Mouse (Mus musculus) adrenal gland, postnatal 36 days (tissue): Measurements from ENCODE around the gene Zfp212. TPM values are rescaled to one million over a fixed set of nuclear protein-coding genes. Genes with fewer than 3 reads are reported as not detected.
"Not testable (repeated sequence)": the region's sequence is repeated elsewhere in the genome, so short reads cannot be mapped to it uniquely, and the experiment has no call there.

Experiments used
- DNase-seq, 2 experiments: peaks; one replicate each; pipeline ENCODE4 v3.0.0; 2021; ENCODE audit warnings: mixed read lengths in 1 of 2
- total RNA-seq, 2 experiments: library from RNA; stranded (reverse); gene quantifications; 2 replicates each; pipeline ENCODE4 v1.2.3; 2021

Gene Zfp212
- total RNA-seq, 2 experiments from 2014 or later: 14.7 to 15.2 TPM

- no peak for DNase-seq
Measured at GRCm38 (mm10) chr6:47942461-47942860, 22.2 kb downstream of the Zfp212 start.

GRCm38 (mm10) chr6:47943021-47943691 lies 22.9 kb downstream of the Zfp212 start:
- DNase-seq: peak; percentile 84 to 88

- DNase-seq: no peak
Measured at GRCm38 (mm10) chr6:47943721-47944120, 23.4 kb downstream of the Zfp212 start.

DNA sequence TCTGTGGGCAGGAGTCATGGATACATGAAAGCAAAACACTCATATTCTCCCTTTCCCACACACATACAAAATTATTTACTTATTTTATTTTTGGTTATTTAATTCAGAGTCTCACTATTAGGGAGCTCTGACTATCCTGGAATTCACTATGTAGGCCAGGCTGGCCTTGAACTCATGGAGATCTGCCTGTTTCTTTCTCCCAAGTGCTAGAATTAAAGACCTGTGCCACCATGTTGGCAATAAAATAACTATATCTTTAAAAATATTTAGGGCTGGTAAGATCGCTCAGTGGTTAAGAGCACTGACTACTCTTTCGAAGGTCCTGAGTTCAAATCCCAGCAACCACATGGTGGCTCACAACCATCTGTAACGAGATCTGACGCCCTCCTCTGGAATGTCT lies 27.1 kb downstream of the Zfp212 start:
- DNase-seq: no peak

DNA sequence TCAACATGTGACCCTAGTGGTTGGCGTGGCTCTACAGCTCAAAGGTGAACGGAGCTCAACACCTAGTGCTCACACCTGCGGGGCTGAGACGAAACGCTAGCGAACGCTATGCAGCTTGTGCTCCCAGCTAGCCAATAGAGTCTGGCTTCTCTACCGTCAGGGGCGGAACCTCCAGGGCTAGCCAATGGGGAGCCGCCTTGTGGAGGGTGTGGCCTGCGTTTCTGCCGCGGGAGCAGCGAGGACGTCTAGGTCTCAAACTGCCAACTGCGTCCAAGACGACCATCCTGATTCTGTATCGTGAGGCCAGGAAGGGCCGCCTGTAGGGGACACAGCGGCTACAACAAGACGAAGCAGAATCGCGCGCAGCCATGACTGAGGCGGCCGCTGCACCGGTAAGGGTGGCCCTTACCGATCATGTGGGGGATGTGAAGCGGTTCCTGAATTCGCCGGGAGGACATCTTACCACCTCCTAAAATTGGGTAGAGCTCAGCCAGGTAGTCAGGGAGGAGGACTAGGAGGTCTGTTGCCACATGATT lies 33.0 kb downstream of the Zfp212 start, which contains the start of gene Zfp956:
Zfp956 (plus strand) TSS at position 200 of the 536 bp plus-strand sequence.
- peak; percentile 96 for DNase-seq

- DNase-seq: no peak
Measured at GRCm38 (mm10) chr6:47954425-47954824, 34.1 kb downstream of the Zfp212 start.

- DNase-seq: no peak
Measured at GRCm38 (mm10) chr6:47957816-47958215, 37.5 kb downstream of the Zfp212 start.

GRCm38 (mm10) chr6:47960685-47961421 lies 40.6 kb downstream of the Zfp212 start:
- no peak for DNase-seq

GRCm38 (mm10) chr6:47963051-47963450 lies 42.8 kb downstream of the Zfp212 start:
- DNase-seq: peak; percentile 56 to 61

- DNase-seq: not testable (repeated sequence)
Measured at GRCm38 (mm10) chr6:47968166-47968565, 47.9 kb downstream of the Zfp212 start.

GRCm38 (mm10) chr6:47974599-47974998 lies 54.3 kb downstream of the Zfp212 start:
- no peak for DNase-seq

DNA sequence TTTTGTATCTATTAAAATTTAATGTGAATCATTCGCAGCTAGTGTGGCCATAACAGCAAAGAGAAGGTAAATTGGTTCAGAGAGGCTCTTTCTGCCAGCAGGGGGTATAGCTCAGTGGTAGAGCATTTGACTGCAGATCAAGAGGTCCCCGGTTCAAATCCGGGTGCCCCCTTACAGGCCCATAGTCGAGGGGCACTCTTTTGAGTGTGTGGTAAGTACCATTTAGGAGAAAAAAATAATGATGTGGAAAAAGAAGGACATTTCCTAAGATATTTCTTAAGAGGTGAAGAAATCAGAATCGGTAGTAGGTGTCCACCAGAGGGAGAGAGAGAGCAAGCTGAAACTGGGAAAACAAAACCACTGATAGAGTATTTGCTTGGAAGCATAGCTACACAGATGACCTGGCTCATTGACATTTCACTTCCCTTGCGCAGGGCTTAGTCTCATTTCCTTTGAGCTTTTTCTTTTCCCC lies 58.7 kb downstream of the Zfp212 start:
- DNase-seq: peak; percentile 89

Other genes with a start within 250 kb of the Zfp212 start
- 10 to 100 TPM; 93.8 to 97.5 TPM for gene Pdia4, start 107.0 kb upstream of the Zfp212 start, total RNA-seq
- gene Zfp786, start 89.6 kb upstream of the Zfp212 start, total RNA-seq: 1 to 10 TPM in 1 of 2 experiments, under 1 TPM in 1; 0.83 to 1.4 TPM
- 10 to 100 TPM in 1 of 2 experiments, 1 to 10 TPM in 1; 9.9 to 13.3 TPM for gene Zfp398, start 84.8 kb upstream of the Zfp212 start, total RNA-seq
- 10 to 100 TPM in 1 of 2 experiments, 1 to 10 TPM in 1; 9.9 to 11.2 TPM for gene Zfp282, start 43.3 kb upstream of the Zfp212 start, total RNA-seq
- gene Zfp956, start 32.9 kb downstream of the Zfp212 start, total RNA-seq: 1 to 10 TPM; 5.2 to 5.7 TPM
- 10 to 100 TPM; 22.6 to 23.1 TPM for gene Zfp777, start 128.4 kb downstream of the Zfp212 start, total RNA-seq
- 10 to 100 TPM; 22.4 to 24.5 TPM for gene Zfp746, start 166.1 kb downstream of the Zfp212 start, total RNA-seq